Comparison of ENCODE assay signal across 10 mouse cellular contexts in genomic region chr10:95551752-95552151, GRCm38 (mm10). TPM values are rescaled to one million over a fixed set of nuclear protein-coding genes. Genes with fewer than 3 reads are reported as not detected.
DNase-seq lines count a peak whose midpoint lies in the region; ATAC-seq and TF ChIP-seq lines count a peak whose summit lies in the region.
"Had no signal": no experiment of that assay in that cellular context is flagged by ENCODE, and none has a peak within 500 bp of the region (broad histone marks: within the 10 kb centered on the region; RNA-seq: fewer than 3 reads in every experiment).

No protein-coding gene starts in this region.

- TF ChIP-seq EP300 in heart, postnatal 0 days (IDR thresholded peaks at IDR 0.05; ENCODE audit: low read depth) = no peak
- no peak for TF ChIP-seq EP300 in stomach, postnatal 0 days (optimal IDR thresholded peaks at IDR 0.05)

- no peak for ATAC-seq in heart, postnatal 0 days (ENCODE audit: insufficient read depth, low read depth)
- ATAC-seq in neural tube, embryonic 13.5 days (ENCODE audit: low read depth) = no peak
- ATAC-seq in neural tube, embryonic 15.5 days (ENCODE audit: low FRiP score) = no peak
- no peak for ATAC-seq in stomach, postnatal 0 days (ENCODE audit: low FRiP score, low TSS enrichment)

- no peaks in the 10 kb centered on the region; the same call in 1 of the 2 replicates for H3K4me1 ChIP-seq in heart, postnatal 0 days (ENCODE audit: control insufficient read depth, insufficient read depth)
- H3K4me1 ChIP-seq in neural tube, embryonic 13.5 days (replicated peaks) = peaks cover 34% of the 10 kb centered on the region
- peaks cover 11% of the 10 kb centered on the region for H3K4me1 ChIP-seq in neural tube, embryonic 15.5 days
- no peaks in the 10 kb centered on the region for H3K4me1 ChIP-seq in stomach, postnatal 0 days (replicated peaks; ENCODE audit: control insufficient read depth, insufficient read depth)
- no peaks in the 10 kb centered on the region for H3K4me1 ChIP-seq in limb, embryonic 10.5 days

- no peaks in the 10 kb centered on the region for H3K27me3 ChIP-seq in heart, postnatal 0 days (ENCODE audit: control insufficient read depth, insufficient read depth, low read length)
- no peaks in the 10 kb centered on the region for H3K27me3 ChIP-seq in neural tube, embryonic 13.5 days
- H3K27me3 ChIP-seq in neural tube, embryonic 15.5 days (replicated peaks) = no peaks in the 10 kb centered on the region
- H3K27me3 ChIP-seq in stomach, postnatal 0 days (ENCODE audit: control insufficient read depth, insufficient read depth, low read length) = no peaks in the 10 kb centered on the region
- H3K27me3 ChIP-seq in limb, embryonic 10.5 days (ENCODE audit: low read depth, poor library complexity, severe bottlenecking) = no peaks in the 10 kb centered on the region
- H3K27me3 ChIP-seq: liver, embryonic 13.5 days had no signal

- no peaks in the 10 kb centered on the region for H3K9me3 ChIP-seq in heart, postnatal 0 days (replicated peaks; ENCODE audit: control insufficient read depth, low read length)
- H3K9me3 ChIP-seq in neural tube, embryonic 13.5 days = no peaks in the 10 kb centered on the region
- H3K9me3 ChIP-seq in neural tube, embryonic 15.5 days (replicated peaks) = no peaks in the 10 kb centered on the region
- no peaks in the 10 kb centered on the region for H3K9me3 ChIP-seq in stomach, postnatal 0 days (ENCODE audit: control insufficient read depth, low read length)
- no peaks in the 10 kb centered on the region for H3K9me3 ChIP-seq in limb, embryonic 10.5 days (replicated peaks)
- H3K9me3 ChIP-seq: liver, embryonic 13.5 days had no signal

- no peak for DNase-seq in heart, postnatal 0 days (ENCODE audit: low spot score)
- DNase-seq in heart, adult 8-10 months (ENCODE audit: low spot score) = no peak
- peak; percentile 56 for DNase-seq in brain, adult 2 months (ENCODE audit: low read depth, low spot score)
- DNase-seq in stomach, postnatal 0 days (ENCODE audit: low spot score) = no peak
- DNase-seq in limb, embryonic 10.5 days (ENCODE audit: low spot score) = no peak
- DNase-seq: cerebellum, adult 18-20 months; liver, embryonic 13.5 days; right cerebral cortex, postnatal 4 days had no signal

- H3K4me3 ChIP-seq in heart, postnatal 0 days (ENCODE audit: low read depth, low read length) = no peak overlapping the region
- no peak overlapping the region for H3K4me3 ChIP-seq in neural tube, embryonic 13.5 days
- no peak overlapping the region for H3K4me3 ChIP-seq in neural tube, embryonic 15.5 days (replicated peaks)
- no peak overlapping the region for H3K4me3 ChIP-seq in stomach, postnatal 0 days (ENCODE audit: low read depth, low read length)
- H3K4me3 ChIP-seq in limb, embryonic 10.5 days = no peak overlapping the region
- H3K4me3 ChIP-seq: liver, embryonic 13.5 days had no signal

- H3K27ac ChIP-seq in heart, postnatal 0 days (ENCODE audit: low read depth) = no peak overlapping the region
- H3K27ac ChIP-seq in neural tube, embryonic 13.5 days (replicated peaks) = 0 out of 2 replicates have a peak overlapping the region, but pooled peaks have one; percentile 1
- H3K27ac ChIP-seq in neural tube, embryonic 15.5 days (replicated peaks) = no peak overlapping the region
- no peak overlapping the region for H3K27ac ChIP-seq in stomach, postnatal 0 days (replicated peaks)
- no peak overlapping the region for H3K27ac ChIP-seq in limb, embryonic 10.5 days

- no peak overlapping the region for H3K9ac ChIP-seq in heart, postnatal 0 days (replicated peaks; ENCODE audit: low read depth, low read length)
- H3K9ac ChIP-seq in neural tube, embryonic 13.5 days = no peak overlapping the region
- no peak overlapping the region for H3K9ac ChIP-seq in neural tube, embryonic 15.5 days (replicated peaks)
- no peak overlapping the region for H3K9ac ChIP-seq in stomach, postnatal 0 days (ENCODE audit: low read length)
- H3K9ac ChIP-seq: liver, embryonic 13.5 days had no signal

- peak; percentile 51 for TF ChIP-seq CTCF in heart, postnatal 0 days (IDR thresholded peaks at IDR 0.05; ENCODE audit: low read depth)
- TF ChIP-seq CTCF in stomach, postnatal 0 days (IDR thresholded peaks at IDR 0.05; ENCODE audit: low read depth) = peak; percentile 68

- peaks cover 47% of the 10 kb centered on the region for H3K36me3 ChIP-seq in heart, postnatal 0 days (replicated peaks; ENCODE audit: control insufficient read depth, insufficient read depth, low read length)
- H3K36me3 ChIP-seq in neural tube, embryonic 13.5 days = peaks cover 25% of the 10 kb centered on the region
- H3K36me3 ChIP-seq in neural tube, embryonic 15.5 days = peaks cover 11% of the 10 kb centered on the region
- H3K36me3 ChIP-seq in stomach, postnatal 0 days (ENCODE audit: control insufficient read depth, insufficient read depth, low read length) = 0 out of 2 replicates have a peak, but pooled peaks cover 3% of the 10 kb centered on the region
- H3K36me3 ChIP-seq in limb, embryonic 10.5 days = peaks cover 63% of the 10 kb centered on the region

- no peak overlapping the region for H3K4me2 ChIP-seq in heart, postnatal 0 days (ENCODE audit: low read depth, low read length)
- no peak overlapping the region for H3K4me2 ChIP-seq in neural tube, embryonic 13.5 days
- H3K4me2 ChIP-seq in neural tube, embryonic 15.5 days = no peak overlapping the region
- H3K4me2 ChIP-seq in stomach, postnatal 0 days (replicated peaks; ENCODE audit: low read depth) = no peak overlapping the region
- H3K4me2 ChIP-seq: liver, embryonic 13.5 days had no signal

RNA-seq across cellular contexts. Expression of gene Nudt4, which starts 12.2 kb away (rescaled TPM):
- 72.2 and 74.5 TPM in 2 replicates for total RNA-seq in heart, postnatal 0 days (2014; rRNA removed; ENCODE audit: low replicate concordance)
- polyA plus RNA-seq in heart, postnatal 0 days (2015; fragmentation: Nextera tagmentation; extraction: Ambion mirVana) = 70.0 and 81.3 TPM in 2 replicates
- 100 to 1,000 TPM; 276 to 382 (median 344) TPM for total RNA-seq in heart, adult 8-10 months (2022)
- 94.1 and 101 TPM in 2 replicates for polyA plus RNA-seq in neural tube, embryonic 13.5 days (2015; fragmentation: Nextera tagmentation; extraction: Ambion mirVana)
- 73.5 and 75.5 TPM in 2 replicates for polyA plus RNA-seq in neural tube, embryonic 15.5 days (2015; fragmentation: Nextera tagmentation; extraction: Ambion mirVana)
- polyA plus RNA-seq in stomach, postnatal 0 days (2015; fragmentation: Nextera tagmentation; extraction: Ambion mirVana) = 46.1 and 47.5 TPM in 2 replicates
- polyA plus RNA-seq in limb, embryonic 10.5 days (2016; fragmentation: Nextera tagmentation; extraction: Ambion mirVana) = 76.0 and 78.7 TPM in 2 replicates

RNA-seq across cellular contexts. Expression of gene Ube2n, which starts 36.8 kb away (rescaled TPM):
- 158 and 242 TPM in 2 replicates for total RNA-seq in heart, postnatal 0 days (2014; rRNA removed; ENCODE audit: low replicate concordance)
- 188 and 190 TPM in 2 replicates for polyA plus RNA-seq in heart, postnatal 0 days (2015; fragmentation: Nextera tagmentation; extraction: Ambion mirVana)
- total RNA-seq in heart, adult 8-10 months (2022) = 100 to 1,000 TPM in 1 of 4 experiments, 10 to 100 TPM in 3; 85.8 to 102 (median 94.5) TPM
- polyA plus RNA-seq in neural tube, embryonic 13.5 days (2015; fragmentation: Nextera tagmentation; extraction: Ambion mirVana) = 408 TPM in 2 replicates
- 358 and 359 TPM in 2 replicates for polyA plus RNA-seq in neural tube, embryonic 15.5 days (2015; fragmentation: Nextera tagmentation; extraction: Ambion mirVana)
- 229 and 231 TPM in 2 replicates for polyA plus RNA-seq in stomach, postnatal 0 days (2015; fragmentation: Nextera tagmentation; extraction: Ambion mirVana)
- 432 and 466 TPM in 2 replicates for polyA plus RNA-seq in limb, embryonic 10.5 days (2016; fragmentation: Nextera tagmentation; extraction: Ambion mirVana)

RNA-seq across cellular contexts. Expression of gene Mrpl42, which starts 50.0 kb away (rescaled TPM):
- total RNA-seq in heart, postnatal 0 days (2014; rRNA removed; ENCODE audit: low replicate concordance) = 524 and 645 TPM in 2 replicates
- polyA plus RNA-seq in heart, postnatal 0 days (2015; fragmentation: Nextera tagmentation; extraction: Ambion mirVana) = 928 and 1,023 TPM in 2 replicates
- 100 to 1,000 TPM; 415 to 495 (median 478) TPM for total RNA-seq in heart, adult 8-10 months (2022)
- 275 and 291 TPM in 2 replicates for polyA plus RNA-seq in neural tube, embryonic 13.5 days (2015; fragmentation: Nextera tagmentation; extraction: Ambion mirVana)
- polyA plus RNA-seq in neural tube, embryonic 15.5 days (2015; fragmentation: Nextera tagmentation; extraction: Ambion mirVana) = 286 and 296 TPM in 2 replicates
- 277 and 291 TPM in 2 replicates for polyA plus RNA-seq in stomach, postnatal 0 days (2015; fragmentation: Nextera tagmentation; extraction: Ambion mirVana)
- polyA plus RNA-seq in limb, embryonic 10.5 days (2016; fragmentation: Nextera tagmentation; extraction: Ambion mirVana) = 356 and 383 TPM in 2 replicates
